Mouse (Mus musculus): ENCODE measurements around the gene Snx27. TPM values are rescaled to one million over a fixed set of nuclear protein-coding genes. Genes with fewer than 3 reads are reported as not detected.

Gene Snx27
- total RNA-seq, 2 experiments from 2014 or later: 23.8 to 25.1 TPM

- intact Hi-C loops (cut with DNase I; ENCODE audit: low total_unique reads): no loop called here
- no peak for DNase-seq
These were observed 101.1 kb downstream of the Snx27 start for GRCm38 (mm10) chr3:94481429-94481828.

GRCm38 (mm10) chr3:94480291-94480884, 102.1 kb downstream of the Snx27 start, which contains the start of gene Riiad1:
Gene Riiad1, minus strand, starts transcription at chr3:94480341.
- no peak for DNase-seq

GRCm38 (mm10) chr3:94479564-94479963, 103.0 kb downstream of the Snx27 start:
- intact Hi-C loops (cut with DNase I; ENCODE audit: low total_unique reads): no loop called here
- DNase-seq: no peak

More at GRCm38 (mm10) chr3:94480291-94480884, 102.1 kb downstream of the Snx27 start, which contains the start of gene Riiad1:
- intact Hi-C loops (cut with DNase I; ENCODE audit: low total_unique reads): no loop called here

DNA sequence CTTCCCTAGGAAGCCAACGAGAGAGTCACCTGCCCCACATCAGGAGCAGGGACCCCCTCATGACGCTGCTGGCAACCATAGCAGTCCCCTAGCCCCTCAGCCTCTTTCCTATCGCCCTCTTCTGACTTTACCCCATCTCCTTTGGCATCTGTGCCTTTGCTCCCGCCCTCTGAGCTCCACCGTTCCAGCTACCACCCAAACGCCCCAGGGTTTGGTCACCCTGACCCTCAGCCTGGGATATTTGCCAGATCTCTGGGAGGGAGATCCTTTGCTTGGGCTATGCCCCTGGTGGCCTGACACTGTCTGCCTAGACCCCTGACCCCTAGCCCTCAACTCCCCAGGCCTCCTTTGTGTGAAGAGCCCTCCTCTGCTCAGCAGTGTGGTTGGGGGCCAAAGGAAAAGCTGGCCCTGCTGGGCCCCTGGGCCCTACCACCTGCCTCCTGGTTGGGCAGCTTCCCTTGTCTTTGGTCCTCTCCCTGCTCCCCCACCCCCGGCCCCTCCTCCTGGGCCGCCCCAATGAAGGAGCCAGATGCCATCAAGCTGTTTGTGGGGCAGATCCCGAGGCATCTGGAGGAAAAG, 103.8 kb downstream of the Snx27 start:
- DNase-seq: no peak
- intact Hi-C loops (cut with DNase I; ENCODE audit: low total_unique reads): no loop called here

GRCm38 (mm10) chr3:94477981-94478422, 104.5 kb downstream of the Snx27 start, which contains the start of gene Celf3:
Gene Celf3, plus strand, starts transcription at chr3:94478295.
- no peak for DNase-seq
- intact Hi-C loops (cut with DNase I; ENCODE audit: low total_unique reads): no loop called here

DNA sequence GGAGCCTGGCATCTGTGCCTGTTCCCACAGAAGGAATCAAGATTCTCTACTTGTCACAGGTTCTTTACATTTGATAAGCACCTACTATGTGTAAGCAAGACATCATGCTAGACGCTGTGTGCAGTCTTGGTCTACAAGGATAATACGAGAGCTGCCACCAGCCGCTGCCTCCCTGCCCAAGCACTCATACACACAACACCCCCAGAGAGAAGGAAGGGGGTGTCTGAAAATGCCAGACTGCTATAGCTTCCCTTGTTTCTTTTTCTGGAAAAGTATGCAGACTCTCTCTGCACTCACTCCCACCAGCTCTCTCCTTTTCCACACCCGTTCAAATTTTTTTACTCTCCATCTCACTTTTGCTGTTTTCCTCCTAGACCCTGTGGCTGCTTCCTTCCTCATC, 105.1 kb downstream of the Snx27 start:
- no peak for DNase-seq
- intact Hi-C loops (cut with DNase I; ENCODE audit: low total_unique reads): no loop called here

DNA sequence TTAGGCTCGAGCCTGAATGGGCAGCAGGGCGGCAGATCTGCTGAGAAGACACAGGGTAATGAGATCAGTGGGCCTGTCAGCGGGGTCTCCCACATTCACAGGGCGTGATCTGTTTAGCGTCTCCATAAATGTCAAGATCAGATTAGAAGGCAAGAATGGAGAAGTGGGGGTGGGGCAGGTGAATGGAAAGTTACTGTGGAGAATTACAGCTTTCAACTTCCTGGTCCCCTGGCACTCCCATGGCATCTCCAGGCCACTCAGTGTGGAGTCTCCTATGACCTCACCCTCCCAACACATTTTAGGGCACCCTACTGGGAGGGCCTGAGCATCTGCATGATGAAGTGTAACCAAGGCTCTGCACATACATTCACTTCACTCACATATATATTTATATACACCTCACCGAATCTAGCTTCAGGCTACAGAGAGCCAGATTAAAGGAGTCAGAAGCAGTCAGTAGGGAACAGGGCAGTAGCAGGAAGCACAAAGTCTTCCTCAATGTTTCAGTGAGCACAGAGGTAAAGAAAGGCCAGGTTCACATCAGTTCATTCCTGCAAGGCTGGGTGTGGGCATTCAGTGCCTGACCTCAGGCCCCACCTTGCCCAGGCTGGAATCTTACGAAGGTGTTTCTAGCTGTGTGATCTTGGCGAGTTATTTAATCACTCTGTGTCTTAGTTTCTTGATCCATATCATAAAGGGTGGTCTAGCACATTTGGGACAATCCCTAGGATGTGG, 106.0 kb downstream of the Snx27 start:
- intact Hi-C loops (cut with DNase I; ENCODE audit: low total_unique reads): no loop called here
- DNase-seq: no peak

- intact Hi-C loops (cut with DNase I; ENCODE audit: low total_unique reads): no loop called here
- no peak for DNase-seq
These were observed 108.8 kb downstream of the Snx27 start for GRCm38 (mm10) chr3:94473567-94474232.

DNA sequence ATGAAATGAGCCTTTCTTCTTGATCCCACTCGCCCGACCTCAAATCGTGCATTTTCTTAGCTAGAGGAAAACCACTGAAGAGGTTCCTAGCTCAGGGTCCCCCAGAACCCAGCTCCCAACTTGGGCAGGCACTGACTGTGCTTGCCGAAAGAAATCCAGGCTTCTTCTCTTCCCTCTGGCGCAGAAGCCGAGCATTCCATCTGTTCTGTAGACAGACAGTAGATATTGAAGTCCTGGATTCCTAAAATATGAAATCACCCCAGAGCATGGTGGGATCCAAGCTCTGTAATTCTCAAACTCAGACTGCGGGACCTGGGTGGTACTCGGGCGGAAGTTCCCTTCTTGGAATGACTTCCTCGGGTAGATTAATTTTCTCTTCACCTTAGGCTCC, 109.4 kb downstream of the Snx27 start:
- DNase-seq: no peak
- intact Hi-C loops (cut with DNase I; ENCODE audit: low total_unique reads): no loop called here

GRCm38 (mm10) chr3:94472447-94473114, 109.9 kb downstream of the Snx27 start:
- peak; percentile 41 for DNase-seq
- intact Hi-C loops (cut with DNase I; ENCODE audit: low total_unique reads): no loop called here

DNA sequence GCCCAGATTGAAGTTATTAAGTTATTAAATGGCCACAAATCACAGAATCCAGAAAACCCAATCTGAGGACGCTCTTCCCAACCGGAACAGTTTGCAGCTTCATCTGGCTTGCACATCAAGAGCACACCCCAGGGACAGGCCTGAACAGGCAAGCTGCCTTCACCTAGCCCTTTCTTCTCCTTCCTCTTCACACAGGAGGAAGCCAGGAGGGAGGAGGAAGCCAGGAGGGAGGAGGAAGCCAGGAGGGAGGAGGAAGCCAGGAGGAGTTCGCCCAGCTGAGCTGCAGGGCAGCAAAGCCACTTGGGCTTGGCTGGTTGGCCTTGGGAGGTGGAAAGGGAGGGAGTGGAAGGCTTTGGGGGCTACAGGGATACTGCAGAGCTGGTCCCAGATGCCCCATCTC, 113.6 kb downstream of the Snx27 start:
- intact Hi-C loops (cut with DNase I; ENCODE audit: low total_unique reads): no loop called here
- no peak for DNase-seq

GRCm38 (mm10) chr3:94465632-94466430, 116.7 kb downstream of the Snx27 start:
- DNase-seq: no peak
- intact Hi-C loops (cut with DNase I; ENCODE audit: low total_unique reads): no loop called here

DNA sequence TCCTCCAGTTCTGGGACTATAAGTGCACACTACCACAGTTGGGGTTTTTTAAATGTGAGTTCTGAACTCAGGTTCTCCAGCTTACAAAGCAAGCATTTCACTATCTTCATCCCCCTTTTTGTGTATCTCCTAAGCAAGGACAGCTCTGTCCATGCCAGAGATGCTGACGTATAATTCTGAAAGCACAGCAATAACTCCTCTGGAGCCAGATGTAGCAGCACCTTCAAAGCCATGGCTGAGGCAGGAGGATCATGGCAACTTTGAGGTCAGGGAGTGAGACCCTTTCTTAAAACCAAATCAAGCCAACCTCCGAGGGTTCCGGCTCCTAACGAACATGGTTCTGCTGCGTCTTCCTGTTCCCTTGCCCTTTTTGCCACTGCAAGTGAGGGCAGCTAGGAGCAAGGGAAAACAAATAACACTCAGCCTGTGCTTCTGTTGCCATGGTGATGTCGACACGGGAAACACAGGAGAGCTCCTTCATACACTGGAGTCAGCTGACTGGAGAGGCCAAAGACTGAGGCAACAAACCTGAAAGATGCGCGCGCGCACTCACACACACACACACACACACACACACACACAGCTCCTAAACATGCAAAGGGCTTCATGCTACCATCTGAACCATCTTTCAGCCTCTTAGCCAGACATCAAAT, 118.5 kb downstream of the Snx27 start:
- intact Hi-C loops (cut with DNase I; ENCODE audit: low total_unique reads): no loop called here
- no peak for DNase-seq

- DNase-seq: no peak
These were observed 122.7 kb downstream of the Snx27 start for GRCm38 (mm10) chr3:94459834-94460233.

GRCm38 (mm10) chr3:94457055-94457454, 125.5 kb downstream of the Snx27 start:
- DNase-seq: no peak
- intact Hi-C loops (cut with DNase I; ENCODE audit: low total_unique reads): loop anchor here (5.0 kb wide), 1 partner anchor 145 kb away; no protein-coding TSS in a partner anchor

More at GRCm38 (mm10) chr3:94459834-94460233, 122.7 kb downstream of the Snx27 start:
- intact Hi-C loops (cut with DNase I; ENCODE audit: low total_unique reads): loop anchor here (5.0 kb wide), 1 partner anchor 142 kb away; no protein-coding TSS in a partner anchor

GRCm38 (mm10) chr3:94456529-94457000, 126.0 kb downstream of the Snx27 start:
- intact Hi-C loops (cut with DNase I; ENCODE audit: low total_unique reads): loop anchor here (5.0 kb wide), 1 partner anchor 146 kb away; no protein-coding TSS in a partner anchor
- DNase-seq: peak; percentile 81

- intact Hi-C loops (cut with DNase I; ENCODE audit: low total_unique reads): no loop called here
- no peak for DNase-seq
These were observed 133.1 kb downstream of the Snx27 start for GRCm38 (mm10) chr3:94449377-94449776.

All from gastrocnemius, postnatal 14 days (tissue).